Mouse (Mus musculus) stomach, embryonic 15.5 days (tissue): ENCODE results near the gene Rpsa. TPM values are rescaled to one million over a fixed set of nuclear protein-coding genes. Genes with fewer than 3 reads are reported as not detected.

Source experiments
- ATAC-seq: fragments of 200-750 bp; cut with Nextera tagmentation; 2 replicates; pipeline ENCODE4 v1.8.0; 2017; ENCODE audit warnings: low read depth, moderate number of reproducible peaks, moderate TSS enrichment; ENCODE audit not compliant: insufficient read depth, low FRiP score
- H3K27ac ChIP-seq: fragments of 300-500 bp; sonication (generic); 2 replicates; pipeline ENCODE4 v1.5.1; 2015; ENCODE audit warnings: mild to moderate bottlenecking, inconsistent platforms
- H3K27me3 ChIP-seq: fragments of 300-500 bp; sonication (generic); replicated peaks from 2 replicates; pipeline ENCODE4 v1.6.1; 2015; ENCODE audit warnings: inconsistent platforms
- H3K36me3 ChIP-seq: fragments of 300-500 bp; sonication (generic); 2 replicates; pipeline ENCODE4 v1.6.1; 2015; ENCODE audit warnings: inconsistent platforms
- H3K4me1 ChIP-seq: fragments of 300-500 bp; sonication (generic); 2 replicates; pipeline ENCODE4 v1.6.1; 2015; ENCODE audit warnings: inconsistent platforms
- H3K4me2 ChIP-seq: fragments of 300-500 bp; sonication (generic); 2 replicates; pipeline ENCODE4 v1.6.1; 2015; ENCODE audit warnings: mild to moderate bottlenecking, inconsistent platforms
- H3K4me3 ChIP-seq: fragments of 300-500 bp; sonication (generic); replicated peaks from 2 replicates; pipeline ENCODE4 v1.5.1; 2015; ENCODE audit warnings: inconsistent platforms
- H3K9ac ChIP-seq: fragments of 300-500 bp; sonication (generic); 2 replicates; pipeline ENCODE4 v1.6.1; 2015; ENCODE audit warnings: inconsistent platforms
- H3K9me3 ChIP-seq: fragments of 300-500 bp; sonication (generic); 2 replicates; pipeline ENCODE4 v1.6.1; 2016; ENCODE audit warnings: inconsistent platforms
- WGBS: fragments of 180-500 bp; shearing (Covaris S2); methylation state at CpG from one replicate; pipeline ENCODE4 v1.1.7; 2015; 5-methylcytosine and 5-hydroxymethylcytosine counted together
- polyA plus RNA-seq: library from polyadenylated mRNA; unstranded; fragments of >200 nt; fragmentation: Nextera tagmentation; extraction: Ambion mirVana; gene quantifications from 2 replicates; pipeline ENCODE4 v1.2.1, GENCODE M21; 2015

Gene Rpsa
- 1,300 and 1,322 TPM in 2 replicates for polyA plus RNA-seq

DNA sequence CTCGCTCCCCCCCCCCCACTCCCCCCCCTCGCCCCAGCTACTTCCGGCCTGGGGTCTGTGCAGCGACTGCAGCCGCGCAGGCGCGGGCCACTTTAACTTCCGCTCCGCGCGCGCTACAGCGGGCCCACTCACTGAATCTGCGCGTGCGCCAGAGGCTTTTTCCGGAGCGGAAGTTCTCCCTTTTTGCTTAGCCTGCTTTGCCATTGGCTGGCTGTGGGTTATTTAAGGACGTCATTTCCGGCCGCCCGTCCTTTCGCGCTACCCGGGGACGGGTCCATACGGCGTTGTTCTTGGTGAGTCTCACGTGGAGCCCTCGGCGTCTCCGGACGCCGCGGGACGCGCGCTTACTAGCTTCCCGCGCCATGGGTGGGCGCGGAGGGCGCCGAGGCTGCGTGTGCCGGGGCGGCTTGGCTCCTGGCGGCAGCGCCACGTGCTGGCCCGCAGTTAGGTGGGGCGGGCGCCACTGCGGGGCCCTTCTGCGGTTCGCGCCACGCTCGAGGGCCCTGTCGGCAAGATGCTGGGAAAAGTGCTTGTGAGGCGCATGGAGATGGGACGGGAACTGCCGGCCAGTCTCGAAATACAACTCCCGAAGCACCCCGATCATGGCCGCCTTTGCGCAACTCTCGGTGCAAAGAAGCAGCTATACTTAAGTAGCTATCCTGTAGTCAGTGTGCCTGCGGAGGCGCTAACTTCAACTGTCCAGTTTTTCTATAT, at the start of gene Rpsa:
Gene Rpsa (plus strand): TSS at position 152 of the 714 bp plus-strand sequence.
- Histone ChIP-seq H3K4me3 (peak within 1 kb of the TSS; percentile 99), H3K9ac (peak within 1 kb of the TSS; percentile 100), H3K27me3 (no peaks in the 10 kb centered on the region), H3K4me1 (peaks cover 10% of the 10 kb centered on the region), H3K36me3 (peaks cover 38% of the 10 kb centered on the region), H3K27ac (peak within 1 kb of the TSS; percentile 93), H3K9me3 (no peaks in the 10 kb centered on the region), H3K4me2 (peak within 1 kb of the TSS; percentile 75)
- ATAC-seq = peak; percentile 98
- under 1% methylated on average over 65 of the region's 72 CpGs for WGBS

DNA sequence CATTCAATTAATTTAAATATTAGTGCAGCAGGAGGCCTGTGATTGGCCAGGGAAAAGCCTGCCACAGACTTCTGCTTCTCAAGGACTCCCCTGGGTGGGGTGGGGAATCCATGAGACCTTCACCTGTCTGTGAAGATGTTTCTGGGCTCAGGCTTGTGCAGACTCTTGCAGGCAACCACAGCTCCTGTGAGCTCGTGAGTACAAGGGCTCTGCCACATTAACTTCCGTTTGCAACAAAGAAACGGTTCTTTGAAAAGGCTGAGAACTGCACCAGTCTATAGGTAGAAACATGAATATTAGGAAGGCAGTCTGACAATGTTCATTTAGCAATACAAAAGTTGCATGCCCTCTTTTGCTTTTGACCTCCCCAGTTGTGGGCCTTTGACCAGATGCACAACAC, 49.2 kb upstream of the Rpsa start:
- no peak overlapping the region for H3K9ac ChIP-seq
- H3K36me3 ChIP-seq = no peaks in the 10 kb centered on the region
- no peak overlapping the region for H3K4me2 ChIP-seq
- no peaks in the 10 kb centered on the region for H3K9me3 ChIP-seq
- no peak overlapping the region for H3K27ac ChIP-seq
- H3K27me3 ChIP-seq = no peaks in the 10 kb centered on the region
- ATAC-seq = no peak
- H3K4me1 ChIP-seq = no peaks in the 10 kb centered on the region
- WGBS = 81% methylated on average over 3 of the region's 3 CpGs
- H3K4me3 ChIP-seq = no peak overlapping the region

DNA sequence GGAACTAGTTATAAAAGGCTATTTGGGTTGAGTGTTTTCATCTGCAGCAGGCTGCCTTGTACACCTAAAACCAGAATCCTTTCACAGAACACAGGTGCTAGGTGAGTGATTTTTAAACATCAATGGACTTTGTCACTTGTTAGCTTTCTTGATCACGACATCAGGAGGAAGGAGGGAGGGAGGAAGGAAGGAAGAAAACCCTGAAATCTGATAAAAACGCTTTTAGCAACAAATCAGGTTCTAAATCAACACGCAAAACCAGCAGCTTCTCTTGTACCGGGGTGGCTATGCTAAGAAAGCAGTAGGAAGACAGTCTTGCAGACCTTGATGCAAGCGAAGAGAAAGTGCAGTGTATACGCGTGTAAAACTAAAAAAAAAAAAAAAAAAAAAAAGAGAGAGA, 47.6 kb upstream of the Rpsa start:
- Histone ChIP-seq H3K9me3 (no peaks in the 10 kb centered on the region), H3K27me3 (no peaks in the 10 kb centered on the region), H3K4me1 (no peaks in the 10 kb centered on the region), H3K27ac (no peak overlapping the region), H3K36me3 (no peaks in the 10 kb centered on the region), H3K4me2 (no peak overlapping the region), H3K4me3 (no peak overlapping the region), H3K9ac (no peak overlapping the region)
- WGBS = 64% methylated on average over 7 of the region's 7 CpGs
- ATAC-seq = no peak

DNA sequence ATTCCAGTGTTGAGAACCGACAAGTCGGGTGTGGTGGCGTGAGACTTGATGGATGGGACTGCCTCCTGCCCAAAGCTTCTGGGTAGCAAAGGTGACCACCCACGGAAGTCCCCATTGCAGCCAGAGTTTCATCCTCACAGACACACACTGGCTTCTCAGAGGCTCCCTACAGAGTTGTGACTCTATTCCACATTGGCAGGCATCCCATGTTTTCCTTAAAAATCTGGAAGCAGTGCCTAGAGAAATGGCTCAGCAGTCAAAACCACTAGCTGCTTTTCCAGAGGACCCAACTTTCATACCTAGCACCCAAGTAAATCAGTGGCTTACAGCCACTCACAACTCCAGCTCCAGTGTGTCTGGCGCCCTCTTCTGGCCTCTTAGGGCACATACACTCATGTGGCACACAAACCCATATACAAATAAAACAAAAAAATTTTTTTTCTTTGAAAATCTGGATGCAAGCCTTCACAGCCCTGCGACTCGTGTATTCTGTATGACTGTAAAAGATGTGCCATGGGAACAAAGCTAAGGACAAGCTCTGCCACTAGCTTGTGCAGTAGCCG, 46.9 kb upstream of the Rpsa start:
- no peak overlapping the region for H3K27ac ChIP-seq
- no peak for ATAC-seq
- H3K4me2 ChIP-seq = no peak overlapping the region
- H3K4me1 ChIP-seq = no peaks in the 10 kb centered on the region
- 67% methylated on average over 8 of the region's 8 CpGs for WGBS
- no peak overlapping the region for H3K9ac ChIP-seq
- no peaks in the 10 kb centered on the region for H3K9me3 ChIP-seq
- H3K4me3 ChIP-seq = no peak overlapping the region
- H3K27me3 ChIP-seq = no peaks in the 10 kb centered on the region
- H3K36me3 ChIP-seq = no peaks in the 10 kb centered on the region

DNA sequence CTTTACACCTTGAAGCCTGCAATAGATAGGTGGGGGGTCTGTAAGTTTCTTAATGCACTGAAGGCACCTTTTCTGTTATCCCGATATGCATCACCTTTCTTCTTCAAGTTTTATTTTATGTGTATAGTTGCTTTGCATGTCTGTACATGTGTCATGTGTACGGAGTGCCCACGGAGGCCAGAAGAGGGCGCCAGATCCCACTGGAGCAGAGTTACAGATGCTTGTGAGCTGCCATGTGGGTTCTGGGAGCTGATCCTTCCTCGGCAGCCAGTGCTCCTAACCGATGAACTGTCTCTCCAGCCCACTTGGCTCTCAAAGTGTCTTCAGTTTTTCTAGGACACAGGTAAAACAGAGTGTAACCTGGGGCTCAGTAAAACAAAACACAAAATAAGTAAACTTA, 46.2 kb upstream of the Rpsa start:
- Histone ChIP-seq H3K4me1 (no peaks in the 10 kb centered on the region), H3K36me3 (no peaks in the 10 kb centered on the region), H3K9me3 (no peaks in the 10 kb centered on the region), H3K4me2 (no peak overlapping the region), H3K27me3 (no peaks in the 10 kb centered on the region), H3K4me3 (no peak overlapping the region), H3K9ac (no peak overlapping the region), H3K27ac (no peak overlapping the region)
- 76% methylated on average over 6 of the region's 6 CpGs for WGBS
- no peak for ATAC-seq

DNA sequence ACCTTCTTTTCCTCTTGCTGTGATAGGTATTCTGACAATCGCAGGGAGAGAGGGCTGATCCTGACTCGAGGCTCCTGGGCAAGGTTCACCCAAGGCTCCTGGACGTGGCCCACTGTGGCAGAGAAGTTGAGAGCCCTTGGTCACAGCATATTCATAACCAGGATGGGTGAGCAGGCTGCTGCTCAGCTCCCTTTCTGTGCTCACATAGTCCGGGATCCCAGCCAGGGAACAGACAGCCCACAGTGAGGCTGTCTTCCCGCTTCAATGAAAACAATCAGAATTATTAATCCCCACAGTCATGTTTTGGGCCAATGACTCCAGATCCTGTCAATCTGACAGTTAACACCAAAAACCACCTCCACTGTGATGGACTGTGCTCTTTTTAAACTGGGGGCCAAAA, 45.5 kb upstream of the Rpsa start:
- Histone ChIP-seq H3K27me3 (no peaks in the 10 kb centered on the region), H3K4me1 (no peaks in the 10 kb centered on the region), H3K27ac (no peak overlapping the region), H3K9me3 (no peaks in the 10 kb centered on the region), H3K4me2 (no peak overlapping the region), H3K4me3 (no peak overlapping the region), H3K9ac (no peak overlapping the region), H3K36me3 (no peaks in the 10 kb centered on the region)
- WGBS = 71% methylated on average over 5 of the region's 5 CpGs
- ATAC-seq = no peak

DNA sequence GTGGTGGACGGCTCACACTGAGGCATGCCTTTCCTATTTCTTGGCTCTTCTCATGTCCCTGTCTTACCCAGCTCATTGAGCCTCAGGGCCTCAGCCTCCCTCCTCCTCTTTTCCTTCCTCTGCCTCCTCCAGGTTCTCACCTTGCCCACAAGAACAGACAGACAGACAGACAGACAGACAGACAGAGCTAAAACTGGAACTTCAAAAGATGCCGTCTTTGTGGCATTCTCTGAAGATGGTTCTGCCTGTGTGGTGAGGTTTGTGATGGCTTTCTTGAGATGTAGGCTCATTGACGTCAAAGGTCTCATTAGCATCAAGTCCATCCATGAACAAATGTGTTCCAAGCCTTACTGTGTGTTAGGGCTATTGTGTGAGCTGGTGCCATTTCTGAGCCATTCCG, 44.8 kb upstream of the Rpsa start:
- Histone ChIP-seq H3K9me3 (no peaks in the 10 kb centered on the region), H3K27ac (no peak overlapping the region), H3K4me2 (no peak overlapping the region), H3K4me1 (no peaks in the 10 kb centered on the region), H3K27me3 (no peaks in the 10 kb centered on the region), H3K4me3 (no peak overlapping the region), H3K36me3 (no peaks in the 10 kb centered on the region), H3K9ac (no peak overlapping the region)
- 85% methylated on average over 4 of the region's 4 CpGs for WGBS
- no peak for ATAC-seq

DNA sequence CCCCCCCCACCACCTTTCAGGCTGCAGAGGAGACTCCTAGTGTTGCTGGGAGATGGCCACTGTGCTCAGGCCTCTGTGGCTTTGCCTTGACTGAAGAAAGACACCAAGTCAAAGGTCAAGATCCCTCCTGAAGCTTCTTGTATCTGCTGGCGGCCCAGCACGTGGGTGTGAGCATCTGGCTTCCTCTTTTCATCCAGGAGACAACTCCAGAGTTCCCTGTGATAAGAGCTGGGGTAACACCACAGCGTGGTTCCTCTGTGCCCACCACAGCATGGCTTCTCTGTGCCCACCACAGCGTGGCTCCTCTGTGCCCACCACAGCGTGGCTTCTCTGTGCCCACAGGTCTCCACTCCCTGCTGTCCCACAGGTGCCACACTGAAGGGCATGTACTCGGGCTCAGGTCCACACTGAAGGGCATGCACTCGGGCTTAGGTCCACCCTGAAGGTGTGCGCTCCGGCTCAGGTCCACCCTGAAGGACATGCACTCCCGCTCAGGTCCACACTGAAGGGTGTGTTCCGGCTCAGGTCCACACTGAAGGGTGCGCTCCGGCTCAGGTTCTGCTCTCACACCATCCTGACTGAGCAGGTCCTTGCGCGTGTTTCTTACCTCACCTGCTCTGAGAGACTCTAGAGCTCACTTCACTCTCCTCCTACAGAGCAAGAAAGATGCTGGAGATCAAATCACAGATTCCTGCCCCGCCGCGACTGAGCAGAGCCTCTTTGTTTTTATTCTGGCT, 44.2 kb upstream of the Rpsa start:
- ATAC-seq = no peak
- Histone ChIP-seq H3K36me3 (no peaks in the 10 kb centered on the region), H3K4me1 (no peaks in the 10 kb centered on the region), H3K27me3 (no peaks in the 10 kb centered on the region), H3K27ac (no peak overlapping the region), H3K9ac (no peak overlapping the region), H3K4me3 (no peak overlapping the region), H3K9me3 (no peaks in the 10 kb centered on the region), H3K4me2 (no peak overlapping the region)
- 73% methylated on average over 18 of the region's 18 CpGs for WGBS

DNA sequence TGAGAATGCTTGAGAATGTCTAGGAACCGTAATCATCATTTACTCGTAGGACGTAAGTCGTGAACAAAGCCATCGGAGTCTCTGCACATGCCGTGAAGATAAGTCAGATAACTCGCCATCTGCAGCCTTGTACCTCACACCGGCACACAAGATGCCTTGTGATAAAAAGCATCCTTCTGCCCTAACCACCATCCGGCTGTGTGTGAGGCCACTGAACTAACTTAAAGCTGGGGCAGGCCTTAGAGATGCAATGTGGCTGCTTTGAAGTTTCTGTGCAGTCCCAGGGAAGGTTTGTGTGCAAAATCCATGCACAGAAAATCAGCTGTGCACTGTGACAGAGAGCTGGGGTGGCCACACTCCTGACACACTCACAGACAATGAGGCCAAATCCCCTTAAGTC, 43.1 kb upstream of the Rpsa start:
- Histone ChIP-seq H3K36me3 (no peaks in the 10 kb centered on the region), H3K4me1 (no peaks in the 10 kb centered on the region), H3K4me3 (no peak overlapping the region), H3K9ac (no peak overlapping the region), H3K27me3 (no peaks in the 10 kb centered on the region), H3K27ac (no peak overlapping the region), H3K4me2 (no peak overlapping the region), H3K9me3 (no peaks in the 10 kb centered on the region)
- 81% methylated on average over 9 of the region's 9 CpGs for WGBS
- ATAC-seq = no peak

DNA sequence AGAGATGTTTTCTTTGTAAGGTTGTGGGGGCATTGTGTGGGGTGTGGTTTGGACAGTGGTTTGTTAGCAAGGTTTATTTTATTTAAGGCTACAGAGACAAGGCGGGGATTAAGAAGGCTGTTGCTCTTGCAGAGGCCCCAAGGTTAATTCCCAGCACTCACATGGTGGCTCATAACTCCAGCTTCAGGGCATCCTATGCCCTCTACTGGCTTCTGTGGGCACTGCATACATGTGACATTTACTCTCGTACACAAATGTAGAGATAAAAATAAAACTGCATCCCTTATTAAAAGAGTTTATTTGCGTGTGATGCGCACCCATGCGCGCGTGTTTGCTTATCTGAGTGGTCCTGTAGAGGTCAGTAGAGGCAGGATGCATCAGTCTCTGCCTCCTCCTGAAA, 38.4 kb upstream of the Rpsa start:
- no peak overlapping the region for H3K4me3 ChIP-seq
- 82% methylated on average over 7 of the region's 7 CpGs for WGBS
- no peaks in the 10 kb centered on the region for H3K36me3 ChIP-seq
- H3K27me3 ChIP-seq = no peaks in the 10 kb centered on the region
- ATAC-seq = no peak
- H3K9me3 ChIP-seq = no peaks in the 10 kb centered on the region
- no peak overlapping the region for H3K4me2 ChIP-seq
- H3K27ac ChIP-seq = no peak overlapping the region
- H3K9ac ChIP-seq = no peak overlapping the region
- no peaks in the 10 kb centered on the region for H3K4me1 ChIP-seq

DNA sequence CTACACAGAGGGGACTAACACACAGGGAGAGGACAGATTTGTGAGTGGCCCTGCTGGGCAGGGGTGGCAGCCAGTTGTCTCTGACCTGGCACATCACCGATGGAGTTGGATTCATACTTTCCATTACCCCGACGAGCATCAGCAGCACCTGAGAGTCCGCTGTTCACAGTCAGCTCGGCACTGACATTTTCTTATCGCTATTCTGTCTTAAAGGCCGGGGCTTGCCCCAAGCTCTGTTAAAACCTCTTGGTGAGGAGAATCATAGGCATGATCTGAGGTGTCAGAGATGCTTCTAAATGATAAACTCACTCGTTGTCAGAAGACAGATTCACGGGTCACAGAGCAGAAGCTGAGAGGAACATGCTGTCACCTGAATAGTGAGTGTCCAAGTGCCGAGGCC, 36.4 kb upstream of the Rpsa start:
- Histone ChIP-seq H3K9me3 (no peaks in the 10 kb centered on the region), H3K4me2 (no peak overlapping the region), H3K27me3 (no peaks in the 10 kb centered on the region), H3K9ac (no peak overlapping the region), H3K4me1 (no peaks in the 10 kb centered on the region), H3K36me3 (no peaks in the 10 kb centered on the region), H3K4me3 (no peak overlapping the region), H3K27ac (no peak overlapping the region)
- no peak for ATAC-seq
- WGBS = 84% methylated on average over 10 of the region's 10 CpGs

DNA sequence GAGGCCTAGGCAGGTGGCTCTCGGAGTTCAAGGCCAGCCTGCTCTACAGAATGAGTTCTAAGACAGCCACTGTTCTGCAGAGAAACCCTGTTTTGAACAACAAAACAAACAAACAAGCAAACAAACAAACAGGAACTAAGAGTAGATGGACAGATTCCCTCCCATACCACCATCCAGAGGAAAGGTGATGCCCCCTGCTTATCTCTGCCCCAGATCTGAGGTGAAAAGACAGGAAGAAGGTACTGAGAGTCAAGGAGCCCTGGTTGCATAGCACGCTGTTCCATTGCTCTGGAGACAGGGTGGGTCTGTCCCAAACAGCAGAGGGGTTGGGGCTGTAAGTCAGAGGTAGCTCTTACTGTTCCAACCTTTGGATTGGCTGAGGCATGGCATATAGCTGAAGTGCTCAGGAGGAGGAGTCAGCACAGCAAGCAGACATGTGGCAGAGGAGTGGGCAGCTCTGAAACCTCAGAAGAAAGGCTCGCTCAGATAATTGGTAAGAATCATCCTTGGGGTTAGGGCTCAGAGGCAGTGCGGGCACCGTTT, 35.7 kb upstream of the Rpsa start, which contains the start of gene Ccr8:
Gene Ccr8 (plus strand): TSS at position 419 of the 543 bp plus-strand sequence.
- no peaks in the 10 kb centered on the region for H3K4me1 ChIP-seq
- no peaks in the 10 kb centered on the region for H3K27me3 ChIP-seq
- no peak within 1 kb of the TSS for H3K4me2 ChIP-seq
- H3K36me3 ChIP-seq = no peaks in the 10 kb centered on the region
- H3K9ac ChIP-seq = no peak within 1 kb of the TSS
- H3K27ac ChIP-seq = no peak within 1 kb of the TSS
- no peak for ATAC-seq
- no peak within 1 kb of the TSS for H3K4me3 ChIP-seq
- WGBS = 76% methylated on average over 5 of the region's 5 CpGs
- no peaks in the 10 kb centered on the region for H3K9me3 ChIP-seq
